Mouse (Mus musculus): ENCODE measurements around the gene Socs1. TPM values are rescaled to one million over a fixed set of nuclear protein-coding genes. Genes with fewer than 3 reads are reported as not detected.

The Socs1 gene
- polyA plus RNA-seq, 1 experiment = 4.0 TPM

DNA sequence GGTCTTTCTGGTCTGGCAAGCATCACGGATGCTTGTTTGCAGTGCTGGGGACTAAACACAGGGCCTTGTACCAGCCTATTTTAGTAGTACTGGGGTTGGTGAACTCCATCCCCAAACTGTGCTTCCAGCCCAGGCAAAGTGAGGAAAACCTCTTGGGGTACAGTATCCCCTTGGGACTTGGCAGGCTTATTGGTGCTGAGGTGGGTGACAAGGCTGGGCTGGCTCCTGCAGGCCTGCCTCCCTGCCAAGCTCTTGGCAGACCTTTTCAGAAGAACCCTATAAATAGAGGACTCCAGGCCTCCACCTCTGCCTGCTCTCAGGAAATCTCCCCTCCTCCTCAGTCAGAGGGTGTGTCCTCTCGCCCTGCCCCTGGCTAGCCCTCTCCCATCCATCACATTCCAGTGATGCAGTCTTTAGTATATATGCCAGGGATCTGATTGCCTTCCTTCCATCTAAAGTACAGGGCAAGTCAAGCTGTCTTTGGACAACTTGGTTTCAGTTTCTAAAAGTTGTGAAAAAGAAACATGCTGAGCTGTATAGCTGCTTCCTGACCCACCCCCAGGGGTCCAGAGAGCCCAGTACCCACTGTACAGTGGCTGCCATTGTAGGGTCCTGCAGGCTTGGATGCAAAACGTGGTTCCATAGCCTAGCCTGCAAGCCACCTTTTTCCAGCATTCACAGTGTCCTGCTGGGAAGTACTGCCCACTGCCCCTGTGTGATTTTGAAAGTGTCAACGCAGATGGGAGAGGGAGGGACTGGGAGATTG, 1.6 kb upstream of the Socs1 start:
- TF ChIP-seq CTCF (IDR thresholded peaks at IDR 0.05; ENCODE audit: control insufficient read depth, insufficient read depth, insufficient replicate concordance, low read depth, low read length) (peak; percentile 16; the same call in 1 of the 2 replicates), POLR2A (IDR thresholded peaks at IDR 0.05; ENCODE audit: control insufficient read depth, low read depth, low read length) (peak; percentile 83)
- Histone ChIP-seq H3K4me1 (ENCODE audit: control insufficient read depth, insufficient read depth, low read length) (peaks cover 12% of the 10 kb centered on the region), H3K27me3 (ENCODE audit: control insufficient read depth, insufficient read depth, low read length) (no peaks in the 10 kb centered on the region), H3K4me3 (ENCODE audit: control insufficient read depth, low read depth, low read length) (peak overlapping the region; percentile 97), H3K27ac (ENCODE audit: control insufficient read depth, insufficient read depth, low read depth, low read length) (peak overlapping the region; percentile 67), H3K36me3 (ENCODE audit: control insufficient read depth, insufficient read depth, low read length) (no peaks in the 10 kb centered on the region)

DNA sequence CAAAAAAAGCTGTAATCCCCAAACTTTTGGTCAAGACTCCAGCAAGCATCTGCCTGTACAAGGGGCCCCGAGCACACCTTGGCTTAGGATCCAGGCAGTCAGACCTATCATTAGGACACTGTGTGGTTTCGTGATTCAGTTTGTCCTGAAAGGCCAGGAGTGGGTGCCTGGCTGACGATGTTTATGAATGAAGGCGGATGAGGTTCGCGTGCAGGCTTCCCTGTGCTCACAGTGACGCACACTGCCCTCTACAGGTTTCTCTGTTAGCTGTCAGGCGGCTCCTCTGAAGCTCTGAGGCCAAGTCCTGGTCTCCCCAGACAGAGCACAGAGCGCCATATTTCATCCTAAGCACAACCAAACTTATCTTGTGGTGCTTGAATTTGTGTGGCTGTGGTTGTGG, 952 bp upstream of the Socs1 start:
- TF ChIP-seq CTCF (IDR thresholded peaks at IDR 0.05; ENCODE audit: control insufficient read depth, insufficient read depth, insufficient replicate concordance, low read depth, low read length) (peak; percentile 68; the same call in 1 of the 2 replicates), POLR2A (IDR thresholded peaks at IDR 0.05; ENCODE audit: control insufficient read depth, low read depth, low read length) (peak; percentile 80; the same call in 1 of the 2 replicates)
- H3K27me3 ChIP-seq (ENCODE audit: control insufficient read depth, insufficient read depth, low read length) = no peaks in the 10 kb centered on the region
- H3K36me3 ChIP-seq (ENCODE audit: control insufficient read depth, insufficient read depth, low read length) = no peaks in the 10 kb centered on the region
- H3K27ac ChIP-seq (ENCODE audit: control insufficient read depth, insufficient read depth, low read depth, low read length) = peak overlapping the region; percentile 67
- H3K4me3 ChIP-seq (ENCODE audit: control insufficient read depth, low read depth, low read length) = peak overlapping the region; percentile 97
- peaks cover 12% of the 10 kb centered on the region for H3K4me1 ChIP-seq (ENCODE audit: control insufficient read depth, insufficient read depth, low read length)

DNA sequence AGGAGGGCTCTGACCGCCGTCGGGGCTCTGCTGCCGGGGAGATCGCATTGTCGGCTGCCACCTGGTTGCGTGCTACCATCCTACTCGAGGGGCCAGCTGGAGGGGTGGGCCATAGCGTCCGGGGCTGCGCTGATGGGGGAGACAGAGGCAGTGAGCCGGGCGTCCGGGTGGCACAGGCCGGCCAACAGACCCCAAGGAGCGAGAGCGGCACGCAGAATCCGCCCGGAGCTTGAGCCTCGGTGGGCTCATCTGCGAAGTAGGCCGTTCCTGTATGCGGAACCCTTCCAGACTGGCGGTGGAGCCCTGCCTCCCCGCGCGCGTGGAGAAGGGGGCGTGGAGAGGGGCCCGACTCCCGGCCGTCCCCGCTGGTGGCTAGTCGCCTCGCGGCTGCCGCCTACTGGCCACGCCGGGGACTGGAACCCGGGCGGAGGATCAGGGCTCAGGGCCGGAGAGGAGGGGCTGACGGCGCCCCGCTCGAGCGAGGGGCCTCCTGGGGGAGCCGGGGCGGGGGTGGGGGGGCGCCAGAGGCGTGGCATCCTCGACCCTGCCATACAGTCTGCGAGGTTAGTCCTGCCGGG, 454 bp downstream of the Socs1 start:
- Histone ChIP-seq H3K4me3 (ENCODE audit: control insufficient read depth, low read depth, low read length) (peak overlapping the region; percentile 97), H3K36me3 (ENCODE audit: control insufficient read depth, insufficient read depth, low read length) (no peaks in the 10 kb centered on the region), H3K4me1 (ENCODE audit: control insufficient read depth, insufficient read depth, low read length) (peaks cover 12% of the 10 kb centered on the region), H3K27me3 (ENCODE audit: control insufficient read depth, insufficient read depth, low read length) (no peaks in the 10 kb centered on the region), H3K27ac (ENCODE audit: control insufficient read depth, insufficient read depth, low read depth, low read length) (peak overlapping the region; percentile 89)
- TF ChIP-seq CTCF (IDR thresholded peaks at IDR 0.05; ENCODE audit: control insufficient read depth, insufficient read depth, insufficient replicate concordance, low read depth, low read length) (peak; percentile 59), POLR2A (IDR thresholded peaks at IDR 0.05; ENCODE audit: control insufficient read depth, low read depth, low read length) (no peak; the same call in 1 of the 2 replicates)

- Histone ChIP-seq H3K36me3 (ENCODE audit: control insufficient read depth, insufficient read depth, low read length) (no peaks in the 10 kb centered on the region), H3K27ac (ENCODE audit: control insufficient read depth, insufficient read depth, low read depth, low read length) (peak overlapping the region; percentile 89), H3K4me1 (ENCODE audit: control insufficient read depth, insufficient read depth, low read length) (peaks cover 12% of the 10 kb centered on the region), H3K27me3 (ENCODE audit: control insufficient read depth, insufficient read depth, low read length) (no peaks in the 10 kb centered on the region), H3K4me3 (ENCODE audit: control insufficient read depth, low read depth, low read length) (peak overlapping the region; percentile 97)
- TF ChIP-seq CTCF (IDR thresholded peaks at IDR 0.05; ENCODE audit: control insufficient read depth, insufficient read depth, insufficient replicate concordance, low read depth, low read length) (peak; percentile 17; the same call in 1 of the 2 replicates), POLR2A (IDR thresholded peaks at IDR 0.05; ENCODE audit: control insufficient read depth, low read depth, low read length) (peak; percentile 48; the same call in 1 of the 2 replicates)
Observed at GRCm38 (mm10) chr16:10783883-10784792, 1.2 kb downstream of the Socs1 start.

DNA sequence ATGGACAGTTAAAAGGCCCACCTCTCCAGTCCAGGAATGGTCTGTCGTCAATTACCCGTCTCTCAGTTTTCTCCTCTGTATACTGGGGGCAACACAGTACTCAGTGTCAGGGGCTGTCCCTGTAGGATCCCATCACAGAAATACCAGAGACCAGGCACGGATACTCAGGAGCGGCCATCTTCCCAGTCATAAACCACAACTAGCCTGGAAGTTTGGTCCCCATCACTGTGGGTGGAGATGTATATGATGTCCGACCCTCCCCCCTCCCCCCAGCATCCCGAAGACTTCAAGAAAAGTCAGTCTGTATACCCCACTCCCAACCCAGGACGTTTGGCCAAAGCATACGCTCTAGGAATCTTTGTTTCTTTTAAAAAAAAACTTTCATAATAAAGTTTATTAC, 1.9 kb downstream of the Socs1 start:
- Histone ChIP-seq H3K4me1 (ENCODE audit: control insufficient read depth, insufficient read depth, low read length) (peaks cover 12% of the 10 kb centered on the region), H3K36me3 (ENCODE audit: control insufficient read depth, insufficient read depth, low read length) (no peaks in the 10 kb centered on the region), H3K4me3 (ENCODE audit: control insufficient read depth, low read depth, low read length) (peak overlapping the region; percentile 56), H3K27me3 (ENCODE audit: control insufficient read depth, insufficient read depth, low read length) (no peaks in the 10 kb centered on the region), H3K27ac (ENCODE audit: control insufficient read depth, insufficient read depth, low read depth, low read length) (no peak overlapping the region)
- TF ChIP-seq CTCF (IDR thresholded peaks at IDR 0.05; ENCODE audit: control insufficient read depth, insufficient read depth, insufficient replicate concordance, low read depth, low read length) (no peak), POLR2A (IDR thresholded peaks at IDR 0.05; ENCODE audit: control insufficient read depth, low read depth, low read length) (no peak)

DNA sequence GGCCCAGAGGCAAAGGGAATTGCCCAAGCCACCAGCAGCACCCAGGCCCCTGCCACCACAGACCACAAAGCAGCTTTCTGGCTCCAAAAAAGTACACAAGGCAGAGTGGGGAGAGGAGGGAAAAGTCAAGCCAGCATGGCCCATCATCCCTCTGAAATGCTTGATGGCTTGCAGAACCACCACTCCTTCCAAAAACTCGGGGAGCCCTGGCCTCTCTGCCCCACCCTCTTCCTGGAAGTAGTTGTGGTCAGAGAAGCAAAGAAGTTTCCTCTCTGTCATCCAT, 2.2 kb downstream of the Socs1 start:
- H3K4me3 ChIP-seq (ENCODE audit: control insufficient read depth, low read depth, low read length) = peak overlapping the region; percentile 56
- H3K27me3 ChIP-seq (ENCODE audit: control insufficient read depth, insufficient read depth, low read length) = no peaks in the 10 kb centered on the region
- peaks cover 12% of the 10 kb centered on the region for H3K4me1 ChIP-seq (ENCODE audit: control insufficient read depth, insufficient read depth, low read length)
- H3K27ac ChIP-seq (ENCODE audit: control insufficient read depth, insufficient read depth, low read depth, low read length) = no peak overlapping the region
- TF ChIP-seq CTCF (IDR thresholded peaks at IDR 0.05; ENCODE audit: control insufficient read depth, insufficient read depth, insufficient replicate concordance, low read depth, low read length) (no peak), POLR2A (IDR thresholded peaks at IDR 0.05; ENCODE audit: control insufficient read depth, low read depth, low read length) (no peak)
- no peaks in the 10 kb centered on the region for H3K36me3 ChIP-seq (ENCODE audit: control insufficient read depth, insufficient read depth, low read length)

Measured in testis, adult 2 months (tissue).